Mouse (Mus musculus): ENCODE results near the gene Larp1b. TPM values are rescaled to one million over a fixed set of nuclear protein-coding genes. Genes with fewer than 3 reads are reported as not detected.

Larp1b gene
- polyA plus RNA-seq, 1 experiment from 2014 or later = 2.0 TPM

- no peak overlapping the region for H3K27ac ChIP-seq
- no peaks in the 10 kb centered on the region for H3K36me3 ChIP-seq (replicated peaks)
- DNase-seq (ENCODE audit: extremely low spot score, low spot score) = no peak
- 66% methylated on average over 5 of the region's 5 CpGs for WGBS
- no peaks in the 10 kb centered on the region for H3K4me1 ChIP-seq
- no peak overlapping the region for H3K4me3 ChIP-seq
- no peaks in the 10 kb centered on the region for H3K27me3 ChIP-seq (ENCODE audit: poor library complexity, severe bottlenecking)
- H3K9me3 ChIP-seq = no peaks in the 10 kb centered on the region
These were observed 88.8 kb downstream of the Larp1b start for GRCm38 (mm10) chr3:41038297-41038916.

DNA sequence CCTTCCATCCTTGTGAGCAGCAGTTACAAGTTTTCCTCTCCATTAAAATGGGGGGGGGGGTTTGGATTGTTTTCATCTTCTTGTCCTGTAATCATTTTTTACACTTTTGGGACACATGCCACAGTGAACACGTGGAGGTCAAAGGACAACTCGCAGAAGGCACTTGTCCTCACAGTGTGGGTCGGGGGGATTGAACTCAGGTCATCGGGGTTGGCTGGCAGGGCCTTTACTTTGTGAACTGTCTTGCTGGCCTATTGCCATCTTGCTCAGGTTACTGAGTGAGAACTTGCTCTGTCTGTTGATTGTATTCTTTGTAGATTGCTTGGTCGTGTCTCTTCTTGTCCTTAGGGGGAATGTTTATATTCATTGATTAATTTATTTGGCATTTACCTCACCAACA, 91.6 kb downstream of the Larp1b start:
- no peaks in the 10 kb centered on the region for H3K4me1 ChIP-seq
- H3K4me3 ChIP-seq = no peak overlapping the region
- WGBS = 77% methylated on average over 5 of the region's 5 CpGs
- no peaks in the 10 kb centered on the region for H3K27me3 ChIP-seq (ENCODE audit: poor library complexity, severe bottlenecking)
- no peaks in the 10 kb centered on the region for H3K36me3 ChIP-seq (replicated peaks)
- no peaks in the 10 kb centered on the region for H3K9me3 ChIP-seq
- no peak for DNase-seq (ENCODE audit: extremely low spot score, low spot score)
- H3K27ac ChIP-seq = no peak overlapping the region

DNA sequence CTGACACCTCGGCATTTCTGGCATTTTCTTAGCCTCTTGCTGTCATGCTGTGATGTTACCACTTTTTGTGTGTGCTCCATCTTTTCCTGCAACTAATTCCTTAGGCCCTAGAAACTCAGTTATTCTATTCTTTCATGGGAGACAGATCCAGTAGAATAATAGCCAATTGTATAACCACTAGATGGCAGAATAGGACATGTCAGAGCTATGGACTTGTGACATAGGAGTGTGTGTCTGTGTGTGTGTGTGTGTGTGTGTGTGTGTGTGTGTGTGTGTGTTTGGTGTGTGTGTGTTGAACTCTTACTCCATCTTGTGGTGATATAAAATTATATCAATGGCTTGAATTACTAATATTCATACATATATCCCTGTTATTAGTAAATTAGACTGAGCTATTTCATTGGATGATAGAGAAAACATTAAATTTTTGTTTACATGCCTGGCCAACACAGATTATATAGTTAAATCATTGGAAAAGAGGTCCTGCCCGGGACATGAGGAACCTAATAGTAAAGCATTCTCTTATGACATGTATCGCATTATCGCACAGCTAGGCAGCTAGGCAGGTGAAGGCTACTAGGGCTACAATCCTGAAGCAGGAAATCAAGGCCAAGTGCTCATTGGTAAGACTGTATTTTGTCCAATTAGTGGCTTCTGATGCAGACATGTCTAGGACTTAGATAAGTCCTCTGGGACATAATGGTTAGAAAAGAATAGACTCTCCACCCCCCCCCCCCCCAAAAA, 92.7 kb downstream of the Larp1b start:
- Histone ChIP-seq H3K4me3 (no peak overlapping the region), H3K9me3 (no peaks in the 10 kb centered on the region), H3K4me1 (no peaks in the 10 kb centered on the region), H3K27ac (no peak overlapping the region), H3K27me3 (ENCODE audit: poor library complexity, severe bottlenecking) (no peaks in the 10 kb centered on the region), H3K36me3 (replicated peaks) (no peaks in the 10 kb centered on the region)
- 87% methylated on average over 4 of the region's 4 CpGs for WGBS
- peak; percentile 27 for DNase-seq (ENCODE audit: extremely low spot score, low spot score)

- H3K4me1 ChIP-seq = no peaks in the 10 kb centered on the region
- no peak for DNase-seq (ENCODE audit: extremely low spot score, low spot score)
- no peaks in the 10 kb centered on the region for H3K9me3 ChIP-seq
- no peaks in the 10 kb centered on the region for H3K36me3 ChIP-seq (replicated peaks)
- no peak overlapping the region for H3K27ac ChIP-seq
- H3K4me3 ChIP-seq = no peak overlapping the region
- 84% methylated on average over 11 of the region's 11 CpGs for WGBS
- H3K27me3 ChIP-seq (ENCODE audit: poor library complexity, severe bottlenecking) = no peaks in the 10 kb centered on the region
These were observed 94.2 kb downstream of the Larp1b start for GRCm38 (mm10) chr3:41043756-41044354.

DNA sequence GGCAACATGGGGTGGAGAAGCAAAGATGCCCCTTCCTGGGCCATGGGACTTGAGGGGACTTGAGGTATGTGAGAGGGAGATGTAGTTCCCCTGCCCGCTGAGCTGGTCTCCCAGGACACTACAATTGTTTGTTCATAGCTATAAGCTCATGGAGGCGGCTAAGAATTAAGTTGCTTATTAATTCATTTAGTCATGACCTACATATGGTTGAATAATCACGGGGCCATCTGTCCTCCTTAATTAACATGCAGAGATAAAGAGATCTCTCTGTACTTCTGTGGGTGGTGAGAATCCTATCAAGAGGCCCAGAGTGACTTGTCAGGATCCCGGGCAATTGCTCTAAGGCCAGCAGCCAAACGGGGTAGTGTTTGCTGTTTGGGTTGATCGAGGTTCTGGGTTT, 98.2 kb downstream of the Larp1b start:
- no peaks in the 10 kb centered on the region for H3K4me1 ChIP-seq
- no peak overlapping the region for H3K4me3 ChIP-seq
- H3K36me3 ChIP-seq (replicated peaks) = no peaks in the 10 kb centered on the region
- WGBS = 88% methylated on average over 6 of the region's 6 CpGs
- no peaks in the 10 kb centered on the region for H3K9me3 ChIP-seq
- H3K27ac ChIP-seq = no peak overlapping the region
- no peak for DNase-seq (ENCODE audit: extremely low spot score, low spot score)
- H3K27me3 ChIP-seq (ENCODE audit: poor library complexity, severe bottlenecking) = no peaks in the 10 kb centered on the region

DNA sequence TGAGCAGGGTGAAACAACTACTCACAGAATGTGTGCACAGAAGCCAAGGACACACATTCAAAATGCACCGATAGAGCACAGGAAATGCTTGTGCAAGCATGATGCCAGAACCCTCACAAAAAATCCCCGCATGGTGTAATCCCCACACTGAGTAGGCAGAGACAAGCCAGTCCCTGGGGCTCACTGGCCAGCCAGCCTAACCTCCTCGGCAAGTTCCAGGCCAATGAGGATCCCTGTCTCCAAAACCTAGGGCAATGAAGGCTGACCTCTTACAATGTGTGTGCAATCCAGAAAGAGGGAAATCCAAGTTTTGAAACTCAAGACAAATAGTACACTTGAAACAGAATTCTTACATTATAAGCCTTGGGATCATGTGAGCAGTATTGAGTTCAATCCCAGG, 103.7 kb downstream of the Larp1b start:
- no peak for DNase-seq (ENCODE audit: extremely low spot score, low spot score)
- Histone ChIP-seq H3K27ac (no peak overlapping the region), H3K4me1 (no peaks in the 10 kb centered on the region), H3K36me3 (replicated peaks) (no peaks in the 10 kb centered on the region), H3K27me3 (ENCODE audit: poor library complexity, severe bottlenecking) (no peaks in the 10 kb centered on the region), H3K4me3 (no peak overlapping the region), H3K9me3 (no peaks in the 10 kb centered on the region)
- WGBS = 87% methylated on average over 3 of the region's 3 CpGs

DNA sequence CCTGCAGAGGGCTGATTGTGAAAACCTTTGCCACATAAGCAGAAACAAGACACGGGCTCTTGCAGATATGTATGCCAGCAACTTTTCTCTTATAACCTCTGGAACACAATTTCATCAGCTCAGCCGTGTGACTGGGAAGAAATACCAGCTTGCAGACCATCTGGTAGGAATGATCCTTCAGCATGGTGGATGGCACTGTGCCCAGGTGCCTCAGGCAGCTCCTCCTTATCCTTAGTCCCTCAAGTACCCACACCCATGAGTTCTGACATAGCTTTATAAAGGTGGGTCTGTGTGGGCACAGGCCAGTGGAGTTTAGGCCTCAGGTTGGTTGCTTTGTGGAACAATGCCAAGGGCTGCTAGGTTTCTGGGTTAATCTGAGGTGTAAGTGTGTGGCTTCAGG, 108.8 kb downstream of the Larp1b start:
- no peak overlapping the region for H3K27ac ChIP-seq
- peaks cover 8% of the 10 kb centered on the region for H3K36me3 ChIP-seq (replicated peaks)
- no peak for DNase-seq (ENCODE audit: extremely low spot score, low spot score)
- H3K4me3 ChIP-seq = no peak overlapping the region
- H3K9me3 ChIP-seq = no peaks in the 10 kb centered on the region
- no peaks in the 10 kb centered on the region for H3K4me1 ChIP-seq
- 89% methylated on average over 2 of the region's 2 CpGs for WGBS
- no peaks in the 10 kb centered on the region for H3K27me3 ChIP-seq (ENCODE audit: poor library complexity, severe bottlenecking)

DNA sequence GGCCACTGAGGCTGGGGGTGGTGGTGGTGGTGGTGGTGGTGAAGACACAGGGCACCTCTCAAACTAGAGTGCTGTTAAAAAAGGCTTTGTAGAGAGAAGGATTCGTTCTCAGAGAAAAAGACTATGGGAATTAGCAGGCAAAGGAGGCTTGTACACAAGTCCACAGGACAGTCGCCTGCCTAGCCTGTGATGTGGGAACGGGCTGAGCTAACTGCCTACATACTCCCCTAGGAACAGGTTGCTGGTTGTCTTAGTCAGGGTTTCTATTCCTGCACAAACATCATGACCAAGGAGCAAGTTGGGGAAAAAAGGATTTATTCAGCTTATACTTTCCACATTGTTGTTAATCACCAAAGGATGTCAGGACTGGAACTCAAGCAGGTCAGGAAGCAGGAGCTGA, 109.6 kb downstream of the Larp1b start:
- no peaks in the 10 kb centered on the region for H3K4me1 ChIP-seq
- H3K9me3 ChIP-seq = no peaks in the 10 kb centered on the region
- DNase-seq (ENCODE audit: extremely low spot score, low spot score) = no peak
- H3K4me3 ChIP-seq = no peak overlapping the region
- H3K27me3 ChIP-seq (ENCODE audit: poor library complexity, severe bottlenecking) = no peaks in the 10 kb centered on the region
- 94% methylated on average over 3 of the region's 3 CpGs for WGBS
- H3K27ac ChIP-seq = no peak overlapping the region
- H3K36me3 ChIP-seq (replicated peaks) = peaks cover 17% of the 10 kb centered on the region

GRCm38 (mm10) chr3:41061831-41062565, 112.4 kb downstream of the Larp1b start:
- H3K27me3 ChIP-seq (ENCODE audit: poor library complexity, severe bottlenecking) = no peaks in the 10 kb centered on the region
- no peaks in the 10 kb centered on the region for H3K9me3 ChIP-seq
- no peak overlapping the region for H3K4me3 ChIP-seq
- H3K4me1 ChIP-seq = no peaks in the 10 kb centered on the region
- no peak overlapping the region for H3K27ac ChIP-seq
- peaks cover 42% of the 10 kb centered on the region for H3K36me3 ChIP-seq (replicated peaks)
- no peak for DNase-seq (ENCODE audit: extremely low spot score, low spot score)
- 88% methylated on average over 3 of the region's 3 CpGs for WGBS

- H3K9me3 ChIP-seq = no peaks in the 10 kb centered on the region
- no peak overlapping the region for H3K4me3 ChIP-seq
- peaks cover 50% of the 10 kb centered on the region for H3K36me3 ChIP-seq (replicated peaks)
- H3K4me1 ChIP-seq = no peaks in the 10 kb centered on the region
- no peaks in the 10 kb centered on the region for H3K27me3 ChIP-seq (ENCODE audit: poor library complexity, severe bottlenecking)
- 94% methylated on average over 2 of the region's 2 CpGs for WGBS
- no peak overlapping the region for H3K27ac ChIP-seq
- DNase-seq (ENCODE audit: extremely low spot score, low spot score) = no peak
These were observed 113.1 kb downstream of the Larp1b start for GRCm38 (mm10) chr3:41062758-41063157.

DNA sequence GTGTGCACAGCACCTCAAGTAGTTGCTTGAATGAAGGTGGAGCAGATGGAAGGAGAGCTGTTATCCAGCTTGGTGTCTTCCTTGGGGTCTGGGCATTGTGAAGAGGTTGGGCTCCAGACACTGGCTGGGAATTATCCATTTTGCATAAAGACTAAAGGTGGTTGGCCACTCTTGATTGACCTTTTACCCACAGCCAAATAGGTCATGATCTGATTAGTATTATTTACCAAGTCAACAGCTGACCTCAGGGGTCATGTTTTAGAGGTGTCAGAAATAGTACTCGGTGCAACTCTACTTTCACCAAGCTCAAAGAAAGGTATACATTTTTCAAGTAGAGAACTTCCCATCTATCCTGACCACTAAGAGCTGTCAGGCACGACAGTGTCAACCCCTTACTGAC, 115.7 kb downstream of the Larp1b start:
- 90% methylated on average over 2 of the region's 2 CpGs for WGBS
- Histone ChIP-seq H3K36me3 (replicated peaks) (peaks cover 75% of the 10 kb centered on the region), H3K27me3 (ENCODE audit: poor library complexity, severe bottlenecking) (no peaks in the 10 kb centered on the region), H3K27ac (no peak overlapping the region), H3K4me3 (no peak overlapping the region), H3K4me1 (no peaks in the 10 kb centered on the region), H3K9me3 (no peaks in the 10 kb centered on the region)
- no peak for DNase-seq (ENCODE audit: extremely low spot score, low spot score)

- DNase-seq (ENCODE audit: extremely low spot score, low spot score) = no peak
- 86% methylated on average over 2 of the region's 2 CpGs for WGBS
- Histone ChIP-seq H3K36me3 (replicated peaks) (peaks cover 50% of the 10 kb centered on the region), H3K4me1 (no peaks in the 10 kb centered on the region), H3K27me3 (ENCODE audit: poor library complexity, severe bottlenecking) (no peaks in the 10 kb centered on the region), H3K9me3 (no peaks in the 10 kb centered on the region), H3K27ac (no peak overlapping the region), H3K4me3 (no peak overlapping the region)
These were observed 120.9 kb downstream of the Larp1b start for GRCm38 (mm10) chr3:41070519-41070918.

- H3K27me3 ChIP-seq (ENCODE audit: poor library complexity, severe bottlenecking) = no peaks in the 10 kb centered on the region
- H3K4me1 ChIP-seq = peaks cover 2% of the 10 kb centered on the region; the same call in 1 of the 2 replicates
- H3K36me3 ChIP-seq (replicated peaks) = peaks cover 18% of the 10 kb centered on the region; the same call in 1 of the 2 replicates
- no peak overlapping the region for H3K4me3 ChIP-seq
- H3K9me3 ChIP-seq = no peaks in the 10 kb centered on the region
- no peak overlapping the region for H3K27ac ChIP-seq
- 92% methylated on average over 8 of the region's 8 CpGs for WGBS
- no peak for DNase-seq (ENCODE audit: extremely low spot score, low spot score)
These were observed 125.7 kb downstream of the Larp1b start for GRCm38 (mm10) chr3:41075376-41075775.

Data from forebrain, embryonic 10.5 days (tissue).